Mouse (Mus musculus) bone marrow, adult 2 months (tissue): ENCODE data around the gene Col23a1.

ENCODE experiments used
- CTCF ChIP-seq: fragments of 200-500 bp; IDR thresholded peaks from 2 replicates; pipeline ENCODE4 v1.5.1; 2011; ENCODE audit warnings: low read length, control low read depth; ENCODE audit not compliant: control insufficient read depth, insufficient read depth
- POLR2A ChIP-seq: fragments of 200-500 bp; IDR thresholded peaks from 2 replicates; pipeline ENCODE4 v1.6.1; 2011; ENCODE audit warnings: low read depth, mild to moderate bottlenecking, control low read depth, low read length, borderline replicate concordance; ENCODE audit not compliant: control insufficient read depth

- TF ChIP-seq POLR2A (no peak), CTCF (no peak)
These were observed 6.0 kb downstream of the Col23a1 start for GRCm38 (mm10) chr11:51295742-51296141.
